Mouse (Mus musculus) lung, postnatal 10 days (tissue): ENCODE measurements around the gene Rapgef4.

ENCODE experiments used
- DNase-seq: peaks from one replicate; pipeline ENCODE4 v3.0.0; 2021

Rapgef4 gene

DNA sequence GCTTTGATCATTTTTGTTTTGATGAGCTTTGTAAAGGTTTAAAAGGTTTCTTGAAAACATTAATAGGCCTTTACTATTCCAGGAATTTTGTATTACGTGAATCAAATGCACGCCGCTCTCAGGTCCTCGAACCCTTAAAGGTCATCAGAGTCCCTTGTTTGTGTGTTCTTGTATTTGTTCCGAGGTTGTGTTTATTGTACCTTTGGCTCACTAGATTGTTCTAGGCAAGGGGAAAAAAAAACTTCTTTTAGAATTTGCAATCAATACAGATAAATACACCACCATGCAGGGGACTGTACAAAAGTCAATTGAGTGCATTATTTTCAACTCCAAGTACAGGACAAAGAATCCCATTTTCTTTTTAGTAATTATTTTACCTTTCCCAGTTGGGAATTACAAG lies 175.4 kb downstream of the Rapgef4 start:
- DNase-seq, result no peak

DNA sequence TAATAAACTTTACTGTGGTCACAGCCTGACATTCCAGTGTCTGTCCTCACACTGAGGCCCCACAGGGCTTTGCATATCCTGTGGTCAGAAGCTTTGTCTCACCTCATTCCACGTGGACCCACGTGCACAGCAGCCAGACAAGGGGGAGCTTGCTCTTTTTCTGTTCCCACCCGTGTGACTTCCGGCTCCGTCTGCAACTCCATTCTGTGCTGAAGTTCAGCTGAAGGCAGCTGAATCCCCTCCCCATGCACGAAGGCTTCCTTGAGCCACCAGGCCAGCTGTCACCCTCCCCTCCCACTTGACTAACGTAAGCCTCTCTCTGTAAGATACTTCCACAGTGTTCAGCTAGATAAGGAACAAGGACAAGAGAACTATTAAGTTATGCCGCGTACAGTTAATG lies 176.5 kb downstream of the Rapgef4 start:
- DNase-seq, result peak; percentile 18

DNA sequence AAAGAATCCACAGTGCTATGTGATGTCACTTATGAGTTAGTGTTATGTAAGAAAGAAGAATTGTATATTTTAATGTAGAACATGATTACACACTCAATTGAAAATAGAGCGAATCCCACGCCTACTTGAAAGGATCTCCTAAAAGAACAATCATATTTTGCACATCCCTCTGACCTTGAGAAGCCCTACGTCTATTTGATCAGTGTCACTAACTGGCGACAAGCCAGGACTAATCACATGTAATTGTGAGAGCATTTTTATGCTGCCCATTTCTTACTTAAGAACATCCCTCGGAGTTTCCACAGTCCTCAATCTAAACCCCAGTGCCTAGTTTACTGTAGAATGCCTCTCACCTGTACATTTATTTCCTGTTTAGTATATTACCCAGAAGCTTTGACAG lies 177.0 kb downstream of the Rapgef4 start:
- no peak for DNase-seq

DNA sequence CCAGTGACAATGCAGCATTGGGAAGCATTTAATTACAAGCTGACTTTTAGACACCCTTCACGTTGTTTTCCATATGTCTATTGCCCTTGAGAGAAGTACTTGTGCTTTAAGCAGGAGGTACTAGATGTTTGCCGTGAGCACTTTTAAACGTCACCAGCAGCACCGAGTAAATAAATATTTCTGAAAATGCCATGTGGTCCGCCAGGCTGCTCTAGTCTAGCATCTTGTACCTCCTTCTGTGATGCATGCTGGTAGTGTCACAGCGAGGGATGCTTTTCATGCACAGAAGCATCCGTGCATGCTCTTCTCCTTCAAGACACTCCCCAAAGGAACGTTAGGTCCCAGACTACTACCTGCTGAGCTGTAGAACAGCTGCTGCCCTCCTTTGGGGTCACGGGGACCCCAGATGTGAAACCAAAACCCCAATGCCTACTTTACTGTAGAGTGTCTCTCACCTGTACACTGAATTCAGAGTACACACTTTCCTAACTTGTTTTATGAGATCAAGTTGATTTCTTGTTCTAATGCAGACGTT lies 177.7 kb downstream of the Rapgef4 start:
- no peak for DNase-seq

DNA sequence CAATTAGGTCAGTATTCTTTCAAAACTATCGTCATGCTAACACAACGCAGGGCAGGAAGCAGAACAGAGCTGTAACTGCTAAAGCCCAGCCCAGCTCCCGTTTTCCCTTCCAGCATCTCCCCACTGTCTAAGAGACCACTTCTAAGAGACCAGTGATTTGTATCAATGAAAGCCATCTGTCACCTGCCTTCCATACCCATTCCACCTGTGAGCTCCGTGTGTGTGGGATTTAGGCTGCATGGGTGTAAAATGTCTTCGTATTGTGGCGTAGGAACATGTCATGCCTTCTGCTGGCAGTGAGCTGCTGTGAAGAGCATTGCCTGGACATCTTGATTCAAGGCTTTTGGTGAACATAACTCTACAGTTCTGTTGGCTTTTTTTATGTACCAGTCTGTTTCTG lies 178.2 kb downstream of the Rapgef4 start:
- no peak for DNase-seq

DNA sequence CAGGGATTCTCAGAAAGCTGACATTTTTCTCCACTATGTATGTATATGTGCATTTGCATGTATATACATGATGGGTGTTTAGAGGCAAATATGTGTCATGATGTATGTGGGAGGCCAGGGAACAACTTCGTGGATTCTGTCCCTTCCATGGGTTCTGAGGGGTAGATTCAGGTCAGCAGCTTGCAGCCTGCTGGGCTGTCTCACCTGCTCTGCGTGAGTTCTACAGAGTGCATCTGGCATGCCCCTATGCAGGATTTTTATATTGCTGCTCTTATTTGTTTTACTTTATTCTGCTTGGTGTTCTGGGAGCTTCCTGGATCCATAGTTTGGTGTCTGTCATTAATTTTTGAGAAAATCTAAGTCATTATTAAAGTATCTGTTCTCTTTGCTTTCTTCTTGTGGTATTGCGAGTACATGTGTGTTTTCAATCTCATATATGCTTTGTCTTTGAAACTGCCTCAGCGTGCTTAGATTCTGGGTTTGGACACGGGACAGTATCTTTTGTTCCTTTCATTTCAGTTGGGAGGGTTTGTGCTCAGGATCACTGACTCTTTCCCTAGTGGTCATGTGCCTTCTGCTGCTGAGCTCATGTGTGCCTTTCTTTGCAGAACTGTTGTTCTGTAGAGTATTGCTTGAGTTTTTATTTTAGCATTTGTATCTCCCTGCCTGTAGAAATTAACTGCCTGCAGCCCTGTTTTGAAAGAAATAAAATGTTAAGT lies 184.3 kb downstream of the Rapgef4 start:
- no peak for DNase-seq

DNA sequence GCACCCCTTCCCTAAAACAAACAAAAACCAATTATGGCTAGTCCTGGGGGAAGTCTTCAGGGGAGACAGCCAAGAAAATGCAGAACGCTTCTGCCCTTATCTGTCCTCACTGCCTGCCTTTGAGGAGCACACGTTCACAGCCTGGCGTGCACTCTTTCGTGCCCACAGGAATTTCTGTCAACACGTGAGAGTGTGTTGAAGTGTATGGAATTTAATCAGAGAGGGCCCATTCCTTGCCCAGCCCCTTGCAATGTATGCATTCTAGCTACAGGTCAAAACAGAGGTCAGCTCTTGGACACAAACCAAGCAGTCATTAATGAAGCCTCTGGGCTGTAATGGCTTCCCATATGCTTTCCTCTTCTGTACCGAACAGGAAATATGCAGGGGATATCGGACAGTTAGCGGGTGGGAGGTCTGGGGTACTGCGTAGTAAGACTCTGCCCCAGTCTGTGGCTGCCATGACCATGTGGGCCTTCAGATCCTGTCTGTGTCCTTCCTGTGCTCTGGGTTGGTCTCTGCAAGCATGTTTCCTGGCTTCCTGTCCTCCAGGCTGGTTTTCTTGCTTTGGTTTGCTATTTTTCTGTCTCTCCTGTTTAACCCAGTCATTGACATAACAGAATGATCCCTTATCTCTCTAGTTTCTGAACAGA lies 188.5 kb downstream of the Rapgef4 start:
- DNase-seq, result peak; percentile 10

DNA sequence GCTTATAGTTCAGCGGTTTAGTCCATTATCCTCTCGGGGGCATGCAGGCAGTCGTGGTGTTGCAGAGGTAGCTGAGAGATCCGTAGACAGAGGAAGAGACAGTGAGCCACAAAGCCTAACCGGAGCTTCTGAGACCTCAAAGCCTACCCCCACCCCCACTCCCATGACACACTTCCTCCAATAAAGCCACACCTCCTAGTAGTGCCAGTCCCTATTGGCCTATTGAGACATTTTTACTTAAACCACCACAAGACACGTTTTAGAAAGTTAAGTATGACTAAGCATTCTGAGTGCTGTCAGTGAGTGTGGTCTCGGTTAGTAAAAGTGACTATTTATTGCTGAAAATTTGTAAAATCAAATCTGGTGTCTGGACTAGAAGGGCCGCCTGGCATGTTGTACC lies 189.5 kb downstream of the Rapgef4 start:
- DNase-seq, result peak; percentile 22

DNA sequence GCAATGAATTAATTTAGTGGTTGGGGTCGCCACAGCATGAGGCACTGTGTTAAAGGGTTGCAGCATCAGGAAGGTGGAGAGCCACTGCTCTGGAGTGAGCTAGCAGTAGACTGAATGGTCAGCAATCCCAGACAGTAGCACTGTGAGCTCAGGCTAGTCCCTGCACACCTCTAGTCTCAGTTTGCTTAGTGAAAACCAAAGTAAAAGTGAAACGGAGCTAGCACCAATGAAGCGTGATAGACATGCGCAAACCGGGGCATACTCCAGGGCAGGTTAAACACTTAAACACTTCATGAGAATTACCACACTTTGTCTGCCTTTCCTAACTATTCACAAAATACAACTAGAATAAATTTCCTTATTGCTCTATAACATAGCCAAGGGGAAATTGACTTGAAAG lies 190.2 kb downstream of the Rapgef4 start:
- no peak for DNase-seq

DNA sequence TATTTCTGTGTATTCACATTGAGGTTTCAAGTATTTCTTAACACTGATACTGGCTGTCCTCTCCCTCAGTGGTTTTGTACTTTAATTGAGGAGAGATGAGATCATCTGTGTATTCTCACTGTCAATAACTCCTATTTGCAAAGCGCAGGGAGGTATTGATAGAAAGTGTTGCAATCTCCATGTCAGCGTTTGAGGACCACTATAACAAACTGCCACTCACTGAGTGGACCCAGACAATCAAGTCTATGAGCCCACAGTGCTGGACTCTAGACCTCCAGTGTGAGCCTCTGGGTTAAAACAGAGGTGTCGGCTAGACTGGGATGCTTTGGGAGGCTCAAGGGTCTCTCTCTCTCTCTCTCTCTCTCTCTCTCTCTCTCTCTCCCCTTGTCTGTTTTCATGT lies 192.0 kb downstream of the Rapgef4 start:
- no peak for DNase-seq

DNA sequence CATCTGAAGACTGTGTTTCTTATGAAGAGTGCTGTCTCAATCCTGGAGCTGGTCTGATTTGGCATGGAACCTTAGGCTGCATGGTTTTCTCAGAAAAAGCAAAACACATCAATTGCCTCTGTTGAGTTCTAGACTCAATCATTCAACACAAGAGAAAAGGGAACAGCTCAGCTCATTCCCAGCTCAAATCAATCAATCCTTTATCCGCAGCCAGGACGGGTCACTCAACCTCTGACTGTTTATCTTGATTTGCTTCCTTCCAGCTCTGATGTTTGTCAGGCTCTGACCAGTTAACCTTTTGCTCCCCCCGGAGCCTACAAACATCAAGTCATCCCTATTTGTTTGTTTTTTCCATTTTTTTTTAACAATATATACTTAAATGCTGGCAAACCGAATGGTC lies 192.8 kb downstream of the Rapgef4 start:
- no peak for DNase-seq

DNA sequence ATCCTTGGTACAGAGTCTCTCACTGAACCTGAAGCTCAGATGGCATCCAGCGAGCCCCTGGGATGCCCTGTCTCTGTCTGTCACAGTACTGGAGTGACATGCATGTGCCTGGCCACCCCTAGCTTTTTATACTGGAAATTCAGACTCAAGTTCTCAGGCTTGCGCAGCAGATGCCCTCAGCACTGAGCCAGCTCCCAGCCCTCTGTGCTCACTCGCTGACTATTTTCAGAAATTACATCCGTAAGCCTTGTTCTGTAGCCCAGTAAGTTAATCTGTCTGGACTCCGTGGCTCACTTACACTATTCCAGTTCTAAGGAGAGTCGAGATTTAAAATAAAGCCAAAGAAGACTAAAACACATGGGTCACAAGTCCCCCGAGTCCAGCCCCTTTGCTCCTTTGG lies 194.5 kb downstream of the Rapgef4 start:
- no peak for DNase-seq

DNA sequence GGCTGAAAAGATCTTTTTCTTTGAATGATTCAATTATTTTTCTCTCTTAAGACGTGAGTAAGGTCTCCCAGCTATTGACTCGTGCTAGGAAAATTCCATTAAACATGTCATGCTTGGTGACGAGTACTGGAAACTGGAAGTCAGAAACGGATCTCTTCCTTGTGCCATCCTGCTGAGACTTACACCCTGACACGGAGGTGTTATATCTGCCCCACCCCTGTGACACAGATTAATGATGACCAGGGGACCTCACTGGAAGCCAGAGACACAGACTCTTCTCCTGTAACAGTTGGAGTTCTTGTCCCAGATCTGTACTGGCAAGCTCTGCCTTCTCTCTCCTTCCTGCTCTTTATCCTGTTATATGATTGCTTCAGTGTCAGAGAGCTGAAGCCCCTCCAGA lies 194.9 kb downstream of the Rapgef4 start:
- DNase-seq, result no peak

DNA sequence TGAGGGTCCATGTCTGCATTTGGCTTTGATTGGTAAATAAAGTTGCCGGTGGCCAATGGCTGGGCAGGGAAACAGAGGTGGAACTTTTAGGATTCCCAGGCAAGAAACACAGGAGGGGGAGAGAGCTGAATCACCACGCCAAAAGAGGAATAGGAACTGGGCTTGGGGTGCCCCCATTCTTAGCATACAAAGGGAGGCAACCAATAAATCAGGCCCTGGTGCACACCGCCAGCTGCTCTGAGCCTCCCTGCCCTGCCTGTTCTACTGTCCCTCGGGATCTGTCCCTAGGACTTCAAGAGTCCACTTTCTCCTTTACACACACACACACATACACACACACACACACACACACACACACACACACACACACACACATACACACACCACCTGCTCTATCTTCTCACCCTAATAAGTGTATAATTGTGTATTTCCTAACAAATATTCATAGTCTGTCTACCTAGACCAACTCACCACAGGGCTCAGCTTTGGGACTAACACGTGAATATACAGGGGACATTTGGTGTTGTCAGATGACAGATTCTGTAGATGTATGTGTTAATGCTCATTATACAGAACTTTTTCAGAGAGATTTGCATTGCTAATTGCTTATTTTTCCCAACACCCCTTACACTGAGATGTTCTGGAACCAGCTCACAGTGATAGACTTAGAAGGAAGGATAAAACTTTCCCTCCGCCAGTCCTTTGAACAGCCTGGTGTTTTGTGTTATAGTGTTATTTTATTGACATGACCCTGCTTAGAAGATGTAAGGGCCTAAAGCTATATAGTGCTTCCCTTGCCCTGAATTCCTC lies 196.4 kb downstream of the Rapgef4 start:
- DNase-seq, result no peak

DNA sequence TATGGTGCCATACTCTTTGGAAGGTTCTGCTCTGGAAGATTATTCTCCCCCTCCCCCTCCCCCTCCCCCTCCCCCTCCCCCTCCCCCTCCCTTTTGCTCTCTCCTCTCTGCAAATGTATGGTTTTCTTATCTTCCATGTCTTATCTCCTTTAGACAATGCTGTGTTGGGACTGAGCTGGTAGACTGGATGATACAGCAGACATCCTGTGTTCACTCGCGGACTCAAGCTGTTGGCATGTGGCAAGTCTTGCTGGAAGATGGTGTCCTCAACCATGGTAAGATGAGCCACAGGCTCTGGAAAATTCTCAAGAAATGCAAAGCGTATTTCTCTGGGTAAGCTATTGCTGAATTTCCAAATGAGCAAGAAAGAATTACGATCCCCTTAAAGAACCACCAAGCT lies 197.0 kb downstream of the Rapgef4 start:
- no peak for DNase-seq

DNA sequence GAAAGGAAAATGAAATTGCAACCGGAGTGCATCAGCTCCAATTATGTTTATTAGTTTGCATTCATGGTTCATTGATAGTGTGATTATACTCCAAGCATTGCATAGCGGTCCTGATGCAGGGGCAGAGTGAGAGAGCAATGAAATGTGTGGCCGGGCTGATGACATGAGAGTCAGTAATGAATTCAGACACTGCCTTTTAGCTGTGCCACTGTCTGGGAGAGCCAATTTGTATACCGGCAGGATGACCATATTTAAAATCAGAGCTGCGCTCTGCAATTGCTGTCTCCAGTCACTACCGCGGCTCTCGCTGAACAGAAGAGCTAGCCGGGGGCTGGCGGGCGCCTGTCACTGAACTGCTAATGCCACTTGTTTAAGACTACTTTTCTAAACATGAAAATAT lies 197.5 kb downstream of the Rapgef4 start:
- no peak for DNase-seq

DNA sequence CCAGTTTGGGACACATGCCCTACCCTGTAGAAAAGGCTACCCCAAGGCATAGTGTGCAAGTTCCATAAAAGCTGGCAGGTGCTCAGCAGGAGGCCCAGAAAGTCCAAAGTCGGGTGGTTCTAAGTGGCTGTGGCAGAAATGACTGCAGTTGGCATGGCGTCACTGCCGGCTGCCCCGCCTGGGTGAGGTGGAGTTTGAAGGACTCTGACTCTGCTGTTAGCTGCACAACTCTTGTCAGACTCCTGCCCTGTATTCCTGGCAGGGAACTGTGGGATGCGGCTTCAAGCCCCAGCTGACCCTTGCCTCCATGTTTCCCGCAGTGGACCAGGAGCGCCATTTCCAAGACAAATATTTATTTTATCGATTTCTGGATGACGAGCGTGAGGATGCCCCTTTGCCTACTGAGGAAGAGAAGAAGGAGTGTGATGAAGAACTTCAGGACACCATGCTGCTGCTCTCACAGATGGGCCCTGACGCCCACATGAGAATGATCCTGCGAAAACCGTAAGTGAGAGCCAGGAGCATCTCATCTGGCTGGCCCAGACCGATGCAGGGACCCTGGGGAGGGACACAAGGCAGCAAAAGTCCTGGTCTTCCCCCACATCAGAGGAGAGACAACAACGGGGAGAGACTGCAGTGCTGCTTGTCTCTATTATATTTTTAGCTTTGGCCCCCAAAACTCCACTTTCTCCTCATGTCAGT lies 198.7 kb downstream of the Rapgef4 start:
- no peak for DNase-seq

DNA sequence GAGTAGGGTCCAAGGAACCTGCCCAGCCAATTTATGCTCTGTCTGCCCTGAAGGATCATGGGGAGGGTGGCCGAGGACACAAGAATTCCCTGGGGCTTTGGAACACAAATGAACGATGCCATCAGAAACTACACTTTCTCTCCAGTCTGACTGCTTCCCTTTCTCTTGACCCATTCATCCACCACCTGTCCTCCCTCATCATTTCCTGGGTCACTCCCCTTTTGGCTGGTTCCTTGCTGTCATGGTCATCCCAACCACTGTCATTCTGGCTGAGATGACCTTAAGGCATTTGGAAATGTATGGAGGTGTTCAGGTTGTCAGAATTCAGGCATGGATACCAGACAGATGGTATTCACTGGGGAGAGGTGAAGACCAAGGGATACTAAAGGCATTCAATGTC lies 200.4 kb downstream of the Rapgef4 start:
- no peak for DNase-seq

DNA sequence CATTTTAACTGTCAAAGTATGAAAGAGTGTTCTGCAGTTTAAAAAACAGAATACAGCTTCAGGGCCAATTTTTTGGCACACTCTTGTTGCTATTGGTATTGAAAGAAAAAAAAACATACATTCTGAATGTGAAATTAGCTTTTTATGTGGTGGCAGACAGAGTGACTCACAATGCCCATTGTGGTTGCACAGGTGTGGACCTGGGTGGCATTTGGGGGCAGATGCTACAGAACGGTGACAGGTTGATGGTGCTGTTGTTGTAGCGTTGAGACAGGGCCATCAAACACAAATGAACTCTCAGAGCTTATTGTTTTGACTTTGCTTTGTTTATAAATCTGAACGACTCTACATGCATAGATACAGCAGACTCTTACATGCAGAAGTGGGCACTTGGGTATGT lies 202.7 kb downstream of the Rapgef4 start:
- DNase-seq, result no peak

DNA sequence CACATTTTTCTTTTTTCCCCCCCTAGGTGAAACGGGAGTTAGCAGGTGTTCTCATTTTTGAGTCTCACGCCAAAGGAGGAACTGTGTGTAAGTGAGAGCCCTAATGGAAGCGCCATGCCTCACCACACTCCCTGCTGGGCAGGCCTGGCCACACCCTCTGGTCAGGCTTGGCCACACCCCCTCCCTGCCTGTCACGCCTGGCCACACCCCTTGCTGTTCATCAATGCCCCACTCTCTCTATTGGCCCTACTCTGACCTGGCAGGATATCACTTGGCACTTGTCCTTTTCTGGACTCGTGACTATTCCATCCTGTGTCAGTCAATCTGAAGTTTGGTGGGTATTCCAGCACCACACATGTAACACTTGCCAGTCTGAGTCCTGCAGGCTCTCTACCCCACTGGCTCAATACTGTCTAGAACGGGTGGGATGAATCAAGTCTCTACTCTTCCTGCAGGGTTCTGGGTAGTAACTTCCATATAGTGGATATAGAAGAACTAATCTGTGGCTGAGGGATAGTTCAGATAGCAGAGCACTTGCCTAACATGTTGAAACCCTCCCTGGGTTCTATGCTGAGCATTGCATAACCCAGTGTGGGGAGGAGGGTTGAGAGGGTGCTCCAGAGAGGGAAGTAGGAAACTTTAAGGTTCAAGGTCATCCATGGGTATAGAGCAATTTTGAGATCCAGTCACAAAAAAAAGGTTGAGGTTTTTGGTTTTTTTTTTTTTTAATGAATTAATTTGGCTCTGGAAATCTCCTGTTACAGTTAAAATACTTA lies 215.3 kb downstream of the Rapgef4 start:
- DNase-seq, result peak; percentile 40

DNA sequence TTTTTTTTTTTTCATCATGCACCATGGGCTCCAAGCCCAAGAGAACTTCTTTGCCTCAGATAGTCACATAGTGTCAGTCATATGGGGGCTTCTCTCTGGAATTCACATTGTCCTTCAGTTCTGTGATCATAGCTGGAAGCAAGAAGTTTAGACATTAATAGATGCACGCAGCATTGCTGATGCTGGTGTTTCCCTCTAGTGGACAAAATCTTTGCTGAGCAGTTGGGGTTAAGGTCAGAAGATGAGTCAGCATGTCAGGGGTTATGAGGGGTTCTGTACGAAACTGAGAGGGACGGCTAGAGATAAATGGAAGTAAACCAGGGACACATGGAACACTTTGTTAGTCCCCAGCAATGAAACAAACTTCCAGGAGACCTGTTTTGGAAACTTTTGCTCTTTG lies 216.0 kb downstream of the Rapgef4 start:
- peak; percentile 32 for DNase-seq

DNA sequence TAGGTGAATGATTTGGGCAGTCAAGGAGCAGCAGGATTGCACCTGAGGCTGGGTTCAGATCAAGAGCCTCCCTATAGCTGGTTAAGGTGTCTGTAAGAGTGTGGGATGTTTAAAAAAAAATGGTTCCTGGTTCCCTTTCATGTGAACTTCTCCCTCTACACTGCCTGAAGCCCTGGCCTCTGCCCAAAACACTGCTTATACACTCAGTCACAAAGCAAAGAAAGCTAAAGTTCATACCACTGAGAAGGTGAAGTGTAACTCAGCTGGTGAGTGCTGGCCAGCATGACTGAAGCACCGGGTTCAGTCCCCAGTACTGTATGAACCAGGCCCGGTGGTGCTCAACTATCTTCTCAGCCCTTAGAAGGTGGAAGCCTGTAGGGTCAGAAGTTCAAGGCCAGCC lies 218.4 kb downstream of the Rapgef4 start:
- no peak for DNase-seq
